Mouse (Mus musculus) megakaryocyte, embryonic 14.5 days (primary cell): ENCODE results near the gene Cdc42bpb.

Experiments used
- FLI1 ChIP-seq: IDR thresholded peaks from 2 replicates; pipeline ENCODE4 v1.6.1; 2012; ENCODE audit warnings: low read length, inconsistent platforms, mixed read lengths
- GATA1 ChIP-seq: IDR thresholded peaks from 3 replicates; pipeline ENCODE4 v1.6.1; 2012; ENCODE audit warnings: mixed read lengths, low read length, inconsistent platforms, borderline replicate concordance

GRCm38 (mm10) chr12:111249095-111249494 lies 128.4 kb downstream of the Cdc42bpb start:
- TF ChIP-seq GATA1 (no peak), FLI1 (no peak)
